Mouse (Mus musculus) intestine, embryonic 16.5 days (tissue): ENCODE results near the gene Pls1. TPM values are rescaled to one million over a fixed set of nuclear protein-coding genes. Genes with fewer than 3 reads are reported as not detected.
A peak's percentile ranks its signal among the peaks of the same experiment; 100 is the strongest.

Source experiments
- ATAC-seq: fragments of 200-750 bp; cut with Nextera tagmentation; 2 replicates; pipeline ENCODE4 v1.8.0; 2017; ENCODE audit warnings: moderate TSS enrichment, moderate library complexity
- H3K27ac ChIP-seq: fragments of 300-500 bp; sonication (generic); 2 replicates; pipeline ENCODE4 v1.5.1; 2014; ENCODE audit warnings: mild to moderate bottlenecking, low read length
- H3K27me3 ChIP-seq: fragments of 300-500 bp; sonication (generic); replicated peaks from 2 replicates; pipeline ENCODE4 v1.6.1; 2014; ENCODE audit warnings: low read length, control low read depth, mixed read lengths; ENCODE audit not compliant: control insufficient read depth, insufficient read depth
- H3K36me3 ChIP-seq: fragments of 300-500 bp; sonication (generic); 2 replicates; pipeline ENCODE4 v1.6.1; 2014; ENCODE audit warnings: low read length, control low read depth; ENCODE audit not compliant: control insufficient read depth, insufficient read depth
- H3K4me1 ChIP-seq: fragments of 300-500 bp; sonication (generic); 2 replicates; pipeline ENCODE4 v1.6.1; 2014; ENCODE audit warnings: low read length, control low read depth, mixed read lengths; ENCODE audit not compliant: control insufficient read depth, insufficient read depth
- H3K4me2 ChIP-seq: fragments of 300-500 bp; sonication (generic); 2 replicates; pipeline ENCODE4 v1.6.1; 2014; ENCODE audit warnings: low read depth, low read length, control low read depth
- H3K4me3 ChIP-seq: fragments of 300-500 bp; sonication (generic); 2 replicates; pipeline ENCODE4 v1.5.1; 2014; ENCODE audit warnings: mild to moderate bottlenecking, low read length
- H3K9ac ChIP-seq: fragments of 300-500 bp; sonication (generic); 2 replicates; pipeline ENCODE4 v1.6.1; 2014; ENCODE audit warnings: low read depth, low read length
- H3K9me3 ChIP-seq: fragments of 300-500 bp; sonication (generic); 2 replicates; pipeline ENCODE4 v1.6.1; 2016; ENCODE audit warnings: low read length, control low read depth; ENCODE audit not compliant: control insufficient read depth
- WGBS: fragments of 180-500 bp; shearing (Covaris S2); extraction: QIAGEN DNeasy Blood & Tissue Kit; methylation state at CpG from one replicate; pipeline ENCODE4 v1.1.7; 2014; 5-methylcytosine and 5-hydroxymethylcytosine counted together
- polyA plus RNA-seq: library from polyadenylated mRNA; unstranded; fragments of >200 nt; fragmentation: Nextera tagmentation; extraction: Ambion mirVana; gene quantifications from 2 replicates; pipeline ENCODE4 v1.2.1, GENCODE M21; 2015

The Pls1 gene
- polyA plus RNA-seq, 1 experiment from 2014 or later: 143 TPM

- Histone ChIP-seq H3K4me2 (peak overlapping the region; percentile 28; the same call in 1 of the 2 replicates), H3K27ac (peak overlapping the region; percentile 46), H3K9me3 (no peaks in the 10 kb centered on the region), H3K36me3 (no peaks in the 10 kb centered on the region), H3K4me3 (peak overlapping the region; percentile 25), H3K27me3 (no peaks in the 10 kb centered on the region), H3K9ac (peak overlapping the region; percentile 59), H3K4me1 (0 out of 2 replicates have a peak, but pooled peaks cover 2% of the 10 kb centered on the region)
- WGBS: 65% methylated on average over 20 of the region's 20 CpGs
- no peak for ATAC-seq
Measured at GRCm38 (mm10) chr9:95813721-95814531, 31.2 kb downstream of the Pls1 start.

- no peak overlapping the region for H3K4me3 ChIP-seq
- no peak overlapping the region for H3K9ac ChIP-seq
- 0 out of 2 replicates have a peak, but pooled peaks cover 2% of the 10 kb centered on the region for H3K4me1 ChIP-seq
- no peak for ATAC-seq
- no peak overlapping the region for H3K4me2 ChIP-seq
- H3K27me3 ChIP-seq: no peaks in the 10 kb centered on the region
- WGBS: 84% methylated on average over 4 of the region's 4 CpGs
- no peak overlapping the region for H3K27ac ChIP-seq
- H3K36me3 ChIP-seq: no peaks in the 10 kb centered on the region
- H3K9me3 ChIP-seq: no peaks in the 10 kb centered on the region
Measured at GRCm38 (mm10) chr9:95811817-95812216, 33.3 kb downstream of the Pls1 start.

DNA sequence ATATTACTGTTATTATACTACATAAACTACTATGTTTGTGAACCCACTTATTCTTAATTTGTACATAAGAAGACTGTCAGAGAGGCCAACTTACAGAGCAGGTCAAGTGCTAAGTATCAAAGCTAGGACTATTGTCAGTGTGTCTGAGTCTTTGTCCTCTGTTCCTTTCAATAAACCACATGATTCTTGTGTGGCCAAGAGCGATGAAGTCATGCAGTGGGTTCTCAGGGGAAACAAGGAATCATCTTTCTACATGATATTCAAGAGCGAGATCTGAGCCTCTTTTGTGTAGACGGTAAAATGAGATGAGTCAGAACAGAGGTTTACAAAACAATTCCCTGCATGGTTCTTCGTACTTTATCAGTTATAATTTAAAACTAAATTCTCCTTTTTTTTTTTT lies 35.5 kb downstream of the Pls1 start:
- no peaks in the 10 kb centered on the region for H3K36me3 ChIP-seq
- H3K4me3 ChIP-seq: no peak overlapping the region
- no peak overlapping the region for H3K27ac ChIP-seq
- no peak overlapping the region for H3K9ac ChIP-seq
- 74% methylated on average over 4 of the region's 4 CpGs for WGBS
- ATAC-seq: no peak
- no peaks in the 10 kb centered on the region for H3K27me3 ChIP-seq
- H3K9me3 ChIP-seq: no peaks in the 10 kb centered on the region
- no peak overlapping the region for H3K4me2 ChIP-seq
- H3K4me1 ChIP-seq: no peaks in the 10 kb centered on the region

DNA sequence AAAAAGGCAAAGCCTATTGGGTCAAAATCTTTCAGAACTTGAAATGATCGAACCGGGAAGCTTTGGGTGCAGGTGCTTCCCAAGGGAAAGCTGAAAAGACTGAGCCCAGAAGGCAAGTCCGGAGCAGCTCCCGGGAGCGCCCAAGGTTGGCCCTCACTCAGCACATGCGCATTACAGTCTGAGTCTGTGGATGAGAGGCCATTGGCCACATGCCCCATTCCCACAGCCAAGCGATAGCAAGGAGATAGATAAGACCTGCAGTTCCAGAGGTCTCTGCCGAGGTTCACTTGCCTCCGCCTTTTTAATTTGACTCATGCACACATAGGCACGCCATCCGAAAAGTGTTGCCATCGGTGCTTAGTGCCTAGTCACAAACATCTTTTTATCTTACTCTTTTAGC lies 39.7 kb downstream of the Pls1 start:
- Histone ChIP-seq H3K27ac (no peak overlapping the region), H3K9me3 (no peaks in the 10 kb centered on the region), H3K9ac (no peak overlapping the region), H3K27me3 (no peaks in the 10 kb centered on the region), H3K36me3 (no peaks in the 10 kb centered on the region), H3K4me2 (no peak overlapping the region), H3K4me3 (no peak overlapping the region), H3K4me1 (peaks cover 6% of the 10 kb centered on the region; the same call in 1 of the 2 replicates)
- 72% methylated on average over 12 of the region's 12 CpGs for WGBS
- ATAC-seq: peak; percentile 81

DNA sequence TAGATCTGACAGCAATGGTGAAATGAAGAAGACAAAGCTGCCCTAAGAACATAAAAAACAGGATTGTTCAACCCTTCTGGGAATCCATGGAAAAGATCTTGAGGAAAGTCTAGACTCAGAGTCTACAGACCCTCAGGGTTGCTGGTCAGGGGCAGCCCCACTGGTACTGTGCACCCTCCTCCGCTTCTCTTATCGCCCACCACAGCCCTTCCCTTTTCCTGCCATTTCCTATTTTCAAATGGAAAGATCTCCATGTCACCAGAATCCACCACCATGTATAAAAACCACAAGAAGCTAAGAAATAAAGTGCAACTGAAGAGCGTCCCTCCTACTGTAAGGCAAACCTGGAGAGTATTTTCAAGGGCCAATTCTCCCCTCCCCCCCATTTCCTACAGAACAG lies 41.3 kb downstream of the Pls1 start:
- Histone ChIP-seq H3K4me1 (peaks cover 6% of the 10 kb centered on the region; the same call in 1 of the 2 replicates), H3K4me2 (no peak overlapping the region), H3K9me3 (no peaks in the 10 kb centered on the region), H3K9ac (no peak overlapping the region), H3K27ac (no peak overlapping the region), H3K27me3 (no peaks in the 10 kb centered on the region), H3K36me3 (no peaks in the 10 kb centered on the region), H3K4me3 (no peak overlapping the region)
- 87% methylated on average over 3 of the region's 3 CpGs for WGBS
- ATAC-seq: no peak

- WGBS: 42% methylated on average over 10 of the region's 10 CpGs
- H3K36me3 ChIP-seq: no peaks in the 10 kb centered on the region
- ATAC-seq: peak; percentile 76
- H3K4me1 ChIP-seq: peaks cover 6% of the 10 kb centered on the region; the same call in 1 of the 2 replicates
- H3K9me3 ChIP-seq: no peaks in the 10 kb centered on the region
- H3K4me2 ChIP-seq: no peak overlapping the region
- peak overlapping the region; percentile 62 for H3K27ac ChIP-seq
- no peaks in the 10 kb centered on the region for H3K27me3 ChIP-seq
- H3K9ac ChIP-seq: no peak overlapping the region
- H3K4me3 ChIP-seq: no peak overlapping the region
Measured at GRCm38 (mm10) chr9:95801610-95802451, 43.3 kb downstream of the Pls1 start.

GRCm38 (mm10) chr9:95796323-95796722 lies 48.8 kb downstream of the Pls1 start:
- H3K4me3 ChIP-seq: no peak overlapping the region
- H3K27me3 ChIP-seq: no peaks in the 10 kb centered on the region
- no peak overlapping the region for H3K4me2 ChIP-seq
- H3K4me1 ChIP-seq: 0 out of 2 replicates have a peak, but pooled peaks cover 5% of the 10 kb centered on the region
- ATAC-seq: no peak
- H3K9me3 ChIP-seq: no peaks in the 10 kb centered on the region
- no peaks in the 10 kb centered on the region for H3K36me3 ChIP-seq
- 92% methylated on average over 2 of the region's 2 CpGs for WGBS
- no peak overlapping the region for H3K9ac ChIP-seq
- H3K27ac ChIP-seq: peak overlapping the region; percentile 95

DNA sequence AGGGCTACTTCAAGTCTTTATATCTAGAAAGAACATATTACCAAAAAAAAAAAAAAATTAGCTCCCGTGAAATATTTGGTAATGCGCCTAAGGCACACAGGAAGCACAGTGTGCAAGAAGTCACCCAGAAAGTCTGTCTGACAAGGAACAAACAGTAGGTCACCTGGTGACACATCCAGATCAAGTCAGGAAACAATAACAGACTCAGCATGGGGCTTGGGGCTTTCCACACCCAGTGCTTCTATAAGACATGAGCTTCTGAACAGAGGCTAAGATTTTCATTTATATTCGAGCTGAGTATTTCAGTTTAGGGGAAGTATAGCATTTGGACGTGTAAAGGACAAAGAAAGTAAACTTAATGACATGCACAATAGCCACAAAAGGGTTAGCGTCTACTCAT lies 49.3 kb downstream of the Pls1 start:
- Histone ChIP-seq H3K4me3 (no peak overlapping the region), H3K9ac (no peak overlapping the region), H3K27ac (peak overlapping the region; percentile 95), H3K4me1 (0 out of 2 replicates have a peak, but pooled peaks cover 5% of the 10 kb centered on the region), H3K4me2 (no peak overlapping the region), H3K36me3 (no peaks in the 10 kb centered on the region), H3K27me3 (no peaks in the 10 kb centered on the region), H3K9me3 (no peaks in the 10 kb centered on the region)
- no peak for ATAC-seq
- 79% methylated on average over 5 of the region's 5 CpGs for whole genome bisulfite sequencing

GRCm38 (mm10) chr9:95795077-95795784 lies 49.9 kb downstream of the Pls1 start:
- no peaks in the 10 kb centered on the region for H3K27me3 ChIP-seq
- no peaks in the 10 kb centered on the region for H3K9me3 ChIP-seq
- H3K36me3 ChIP-seq: no peaks in the 10 kb centered on the region
- no peak overlapping the region for H3K4me3 ChIP-seq
- peak; percentile 97 for ATAC-seq
- 67% methylated on average over 2 of the region's 2 CpGs for WGBS
- H3K9ac ChIP-seq: peak overlapping the region; percentile 53; the same call in 1 of the 2 replicates
- H3K4me1 ChIP-seq: 0 out of 2 replicates have a peak, but pooled peaks cover 5% of the 10 kb centered on the region
- no peak overlapping the region for H3K4me2 ChIP-seq
- peak overlapping the region; percentile 95 for H3K27ac ChIP-seq
